Mouse (Mus musculus): Measurements from ENCODE around the gene Trim2. TPM values are rescaled to one million over a fixed set of nuclear protein-coding genes. Genes with fewer than 3 reads are reported as not detected.

The Trim2 gene
- polyA plus RNA-seq, 1 experiment from 2014 or later: 115 TPM

GRCm38 (mm10) chr3:84214501-84214900, 92.2 kb downstream of the Trim2 start:
- Histone ChIP-seq H3K36me3 (ENCODE audit: control insufficient read depth, insufficient read depth, low read length) (peaks cover 2% of the 10 kb centered on the region; the same call in 1 of the 2 replicates), H3K9me3 (ENCODE audit: control insufficient read depth, low read length) (no peaks in the 10 kb centered on the region), H3K4me1 (ENCODE audit: control insufficient read depth, insufficient read depth, low read length) (peaks cover 17% of the 10 kb centered on the region), H3K9ac (ENCODE audit: low read length) (no peak overlapping the region), H3K27me3 (ENCODE audit: control insufficient read depth, insufficient read depth, low read length) (no peaks in the 10 kb centered on the region), H3K27ac (ENCODE audit: low read depth, low read length) (no peak overlapping the region), H3K4me3 (ENCODE audit: low read depth, low read length) (no peak overlapping the region), H3K4me2 (ENCODE audit: low read depth) (no peak overlapping the region)
- ATAC-seq (ENCODE audit: insufficient read depth, low FRiP score, low TSS enrichment) (no peak), DNase-seq (ENCODE audit: low spot score) (no peak)
- 85% methylated on average over 6 of the region's 6 CpGs for WGBS

- H3K4me1 ChIP-seq (ENCODE audit: control insufficient read depth, insufficient read depth, low read length): no peaks in the 10 kb centered on the region; the same call in 1 of the 2 replicates
- no peak for DNase-seq (ENCODE audit: low spot score)
- no peak overlapping the region for H3K27ac ChIP-seq (ENCODE audit: low read depth, low read length)
- ATAC-seq (ENCODE audit: insufficient read depth, low FRiP score, low TSS enrichment): no peak
- H3K4me3 ChIP-seq (ENCODE audit: low read depth, low read length): no peak overlapping the region
- H3K4me2 ChIP-seq (ENCODE audit: low read depth): no peak overlapping the region
- no peaks in the 10 kb centered on the region for H3K9me3 ChIP-seq (ENCODE audit: control insufficient read depth, low read length)
- H3K9ac ChIP-seq (ENCODE audit: low read length): no peak overlapping the region
- 78% methylated on average over 7 of the region's 7 CpGs for WGBS
- H3K27me3 ChIP-seq (ENCODE audit: control insufficient read depth, insufficient read depth, low read length): no peaks in the 10 kb centered on the region
- H3K36me3 ChIP-seq (ENCODE audit: control insufficient read depth, insufficient read depth, low read length): peaks cover 5% of the 10 kb centered on the region
These were observed 95.3 kb downstream of the Trim2 start for GRCm38 (mm10) chr3:84211340-84211875.

GRCm38 (mm10) chr3:84208917-84209513, 97.7 kb downstream of the Trim2 start:
- Histone ChIP-seq H3K27me3 (ENCODE audit: control insufficient read depth, insufficient read depth, low read length) (no peaks in the 10 kb centered on the region), H3K4me1 (ENCODE audit: control insufficient read depth, insufficient read depth, low read length) (no peaks in the 10 kb centered on the region), H3K27ac (ENCODE audit: low read depth, low read length) (no peak overlapping the region), H3K9ac (ENCODE audit: low read length) (no peak overlapping the region), H3K36me3 (ENCODE audit: control insufficient read depth, insufficient read depth, low read length) (peaks cover 12% of the 10 kb centered on the region), H3K4me3 (ENCODE audit: low read depth, low read length) (no peak overlapping the region), H3K9me3 (ENCODE audit: control insufficient read depth, low read length) (no peaks in the 10 kb centered on the region), H3K4me2 (ENCODE audit: low read depth) (no peak overlapping the region)
- WGBS: 92% methylated on average over 7 of the region's 7 CpGs
- DNase-seq (ENCODE audit: low spot score) (no peak), ATAC-seq (ENCODE audit: insufficient read depth, low FRiP score, low TSS enrichment) (no peak)

GRCm38 (mm10) chr3:84208475-84208874, 98.2 kb downstream of the Trim2 start:
- H3K9me3 ChIP-seq (ENCODE audit: control insufficient read depth, low read length): no peaks in the 10 kb centered on the region
- DNase-seq (ENCODE audit: low spot score) (no peak), ATAC-seq (ENCODE audit: insufficient read depth, low FRiP score, low TSS enrichment) (no peak)
- H3K27ac ChIP-seq (ENCODE audit: low read depth, low read length): no peak overlapping the region
- 94% methylated on average over 7 of the region's 7 CpGs for WGBS
- H3K4me2 ChIP-seq (ENCODE audit: low read depth): no peak overlapping the region
- H3K4me1 ChIP-seq (ENCODE audit: control insufficient read depth, insufficient read depth, low read length): no peaks in the 10 kb centered on the region
- no peak overlapping the region for H3K9ac ChIP-seq (ENCODE audit: low read length)
- H3K4me3 ChIP-seq (ENCODE audit: low read depth, low read length): no peak overlapping the region
- H3K36me3 ChIP-seq (ENCODE audit: control insufficient read depth, insufficient read depth, low read length): peaks cover 12% of the 10 kb centered on the region
- H3K27me3 ChIP-seq (ENCODE audit: control insufficient read depth, insufficient read depth, low read length): no peaks in the 10 kb centered on the region

- Histone ChIP-seq H3K36me3 (ENCODE audit: control insufficient read depth, insufficient read depth, low read length) (peaks cover 12% of the 10 kb centered on the region), H3K27me3 (ENCODE audit: control insufficient read depth, insufficient read depth, low read length) (no peaks in the 10 kb centered on the region), H3K9me3 (ENCODE audit: control insufficient read depth, low read length) (no peaks in the 10 kb centered on the region), H3K9ac (ENCODE audit: low read length) (no peak overlapping the region), H3K4me3 (ENCODE audit: low read depth, low read length) (no peak overlapping the region), H3K4me1 (ENCODE audit: control insufficient read depth, insufficient read depth, low read length) (no peaks in the 10 kb centered on the region), H3K27ac (ENCODE audit: low read depth, low read length) (no peak overlapping the region), H3K4me2 (ENCODE audit: low read depth) (no peak overlapping the region)
- ATAC-seq (ENCODE audit: insufficient read depth, low FRiP score, low TSS enrichment): no peak
- DNase-seq (ENCODE audit: low spot score): no peak
- WGBS: 62% methylated on average over 2 of the region's 2 CpGs
These were observed 99.3 kb downstream of the Trim2 start for GRCm38 (mm10) chr3:84207366-84207765.

GRCm38 (mm10) chr3:84206106-84206505, 100.6 kb downstream of the Trim2 start:
- no peak for DNase-seq (ENCODE audit: low spot score)
- H3K4me3 ChIP-seq (ENCODE audit: low read depth, low read length): no peak overlapping the region
- 80% methylated on average over 3 of the region's 3 CpGs for WGBS
- H3K27me3 ChIP-seq (ENCODE audit: control insufficient read depth, insufficient read depth, low read length): no peaks in the 10 kb centered on the region
- no peak overlapping the region for H3K4me2 ChIP-seq (ENCODE audit: low read depth)
- H3K9me3 ChIP-seq (ENCODE audit: control insufficient read depth, low read length): no peaks in the 10 kb centered on the region
- ATAC-seq (ENCODE audit: insufficient read depth, low FRiP score, low TSS enrichment): no peak
- peaks cover 12% of the 10 kb centered on the region for H3K36me3 ChIP-seq (ENCODE audit: control insufficient read depth, insufficient read depth, low read length)
- H3K9ac ChIP-seq (ENCODE audit: low read length): no peak overlapping the region
- no peak overlapping the region for H3K27ac ChIP-seq (ENCODE audit: low read depth, low read length)
- no peaks in the 10 kb centered on the region; the same call in 1 of the 2 replicates for H3K4me1 ChIP-seq (ENCODE audit: control insufficient read depth, insufficient read depth, low read length)

- Histone ChIP-seq H3K27me3 (ENCODE audit: control insufficient read depth, insufficient read depth, low read length) (no peaks in the 10 kb centered on the region), H3K36me3 (ENCODE audit: control insufficient read depth, insufficient read depth, low read length) (peaks cover 12% of the 10 kb centered on the region), H3K9me3 (ENCODE audit: control insufficient read depth, low read length) (no peaks in the 10 kb centered on the region), H3K9ac (ENCODE audit: low read length) (no peak overlapping the region), H3K4me1 (ENCODE audit: control insufficient read depth, insufficient read depth, low read length) (no peaks in the 10 kb centered on the region; the same call in 1 of the 2 replicates), H3K4me3 (ENCODE audit: low read depth, low read length) (no peak overlapping the region), H3K27ac (ENCODE audit: low read depth, low read length) (no peak overlapping the region), H3K4me2 (ENCODE audit: low read depth) (no peak overlapping the region)
- no peak for DNase-seq (ENCODE audit: low spot score)
- ATAC-seq (ENCODE audit: insufficient read depth, low FRiP score, low TSS enrichment): no peak
- 92% methylated on average over 6 of the region's 6 CpGs for WGBS
These were observed 101.0 kb downstream of the Trim2 start for GRCm38 (mm10) chr3:84205650-84206049.

- 86% methylated on average over 5 of the region's 5 CpGs for WGBS
- DNase-seq (ENCODE audit: low spot score) (no peak), ATAC-seq (ENCODE audit: insufficient read depth, low FRiP score, low TSS enrichment) (no peak)
- Histone ChIP-seq H3K36me3 (ENCODE audit: control insufficient read depth, insufficient read depth, low read length) (peaks cover 9% of the 10 kb centered on the region), H3K4me1 (ENCODE audit: control insufficient read depth, insufficient read depth, low read length) (no peaks in the 10 kb centered on the region; the same call in 1 of the 2 replicates), H3K4me3 (ENCODE audit: low read depth, low read length) (no peak overlapping the region), H3K27me3 (ENCODE audit: control insufficient read depth, insufficient read depth, low read length) (no peaks in the 10 kb centered on the region), H3K27ac (ENCODE audit: low read depth, low read length) (no peak overlapping the region), H3K4me2 (ENCODE audit: low read depth) (no peak overlapping the region), H3K9me3 (ENCODE audit: control insufficient read depth, low read length) (no peaks in the 10 kb centered on the region), H3K9ac (ENCODE audit: low read length) (no peak overlapping the region)
These were observed 102.0 kb downstream of the Trim2 start for GRCm38 (mm10) chr3:84204640-84205039.
